Mouse (Mus musculus) spleen, postnatal 10 days (tissue): Measurements from ENCODE around the gene Fam168a.
A peak's percentile ranks its signal among the peaks of the same experiment; 100 is the strongest.

Experiments
- DNase-seq, 2 experiments: peaks; one replicate each; pipeline ENCODE4 v3.0.0; 2021 to 2022; ENCODE audit warnings: low spot score in 2 of 2

Fam168a gene

DNA sequence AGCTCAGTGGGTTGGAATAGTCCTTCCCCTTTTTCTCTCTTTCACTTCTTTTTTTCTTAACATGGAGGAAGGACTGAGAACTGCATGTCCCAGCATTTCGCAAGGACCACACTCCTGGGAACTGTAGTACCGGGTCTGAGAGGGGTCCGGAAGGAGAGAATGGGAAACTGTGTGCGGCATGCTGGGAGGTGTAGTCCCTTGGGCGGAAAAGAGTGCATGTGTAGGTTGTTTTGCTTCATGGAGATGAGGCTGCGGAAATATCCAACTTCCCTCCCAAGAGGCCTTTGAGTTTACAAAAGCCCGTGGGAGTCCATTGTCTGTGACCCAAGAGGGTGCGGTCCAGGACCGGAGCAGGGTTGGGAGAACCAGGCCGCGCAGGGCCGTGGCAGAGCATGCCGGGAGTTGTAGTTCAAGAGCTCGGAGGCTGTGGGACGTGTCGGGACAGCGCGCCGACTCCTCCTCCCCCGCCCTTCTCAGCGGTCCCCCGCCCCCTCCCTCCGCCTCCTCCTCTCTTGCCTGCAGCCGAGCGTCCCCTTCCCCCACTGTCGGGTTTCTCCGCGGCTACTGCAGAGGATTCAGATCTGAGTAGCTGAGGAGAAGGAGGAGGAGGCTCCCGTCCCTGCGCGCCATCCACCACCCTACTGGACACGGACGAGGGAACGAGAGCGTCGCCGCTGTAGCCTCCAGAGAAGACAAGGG is at the start of gene Fam168a:
TSS of gene Fam168a (plus strand) at position 493 of the 699 bp plus-strand sequence.
- DNase-seq, result peak; percentile 85 to 95

DNA sequence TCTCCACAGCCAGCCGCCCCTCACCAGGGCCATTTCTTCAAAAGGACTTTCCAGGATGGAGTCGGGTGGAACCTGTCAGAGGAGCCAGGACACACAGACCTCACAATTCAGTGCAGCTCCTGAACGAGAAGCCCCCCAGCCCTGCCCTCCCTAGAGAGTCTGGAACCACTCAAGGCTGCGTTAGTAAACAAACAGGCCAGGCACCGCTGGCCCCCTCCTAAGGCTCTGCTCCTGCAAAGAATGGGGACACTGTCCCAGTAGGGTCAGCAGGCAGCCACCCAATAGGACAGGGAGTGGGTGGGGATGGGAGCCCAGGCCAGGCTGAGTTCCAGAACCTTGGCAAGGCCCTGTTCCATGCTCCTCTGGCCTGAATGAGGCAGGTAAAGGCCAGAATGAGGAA is 49.7 kb upstream of the Fam168a start:
- no peak for DNase-seq

DNA sequence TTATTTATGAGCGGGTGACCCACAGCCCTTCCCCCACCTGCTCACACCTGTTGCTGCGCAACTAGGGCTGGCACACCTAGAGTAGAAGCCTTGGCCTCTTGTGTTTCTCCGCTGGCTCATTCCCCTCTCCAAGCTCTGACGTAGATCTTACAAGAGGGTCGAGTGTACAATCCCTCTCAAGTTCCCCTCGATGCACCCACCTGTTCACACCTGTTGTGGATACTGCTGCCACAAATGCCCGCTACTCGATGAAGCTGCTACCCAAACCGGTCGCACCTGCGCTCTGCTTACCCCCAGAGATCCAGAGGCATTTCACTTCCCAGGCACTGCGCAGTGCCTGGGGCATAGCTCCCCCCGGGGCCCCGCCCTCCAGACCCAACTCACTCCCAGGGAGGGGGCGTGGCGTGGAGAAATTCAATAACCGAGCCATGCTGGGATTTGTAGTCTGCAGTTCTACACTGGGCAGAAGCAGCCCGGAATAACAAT is 48.3 kb upstream of the Fam168a start:
- DNase-seq, result no peak

DNA sequence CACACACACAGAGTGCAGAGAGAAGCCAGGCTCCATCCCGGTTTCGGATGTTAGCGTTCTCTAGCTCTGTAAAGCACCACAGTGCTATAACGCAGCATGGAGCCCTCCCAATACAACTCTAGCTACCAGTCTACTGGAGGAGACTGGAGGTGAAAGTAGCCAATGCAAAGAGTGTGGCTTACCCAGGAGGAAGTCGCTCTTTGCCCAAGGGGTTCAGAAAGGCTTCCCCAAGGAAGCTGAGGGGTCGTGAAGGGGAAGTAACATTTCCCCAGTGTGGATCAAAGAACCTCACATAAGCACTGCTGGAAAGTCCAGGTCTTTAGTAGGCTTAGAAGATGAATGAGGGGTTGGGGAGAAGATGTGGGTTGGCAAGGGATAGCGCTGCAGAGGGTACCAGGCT is 45.2 kb upstream of the Fam168a start:
- no peak for DNase-seq

DNA sequence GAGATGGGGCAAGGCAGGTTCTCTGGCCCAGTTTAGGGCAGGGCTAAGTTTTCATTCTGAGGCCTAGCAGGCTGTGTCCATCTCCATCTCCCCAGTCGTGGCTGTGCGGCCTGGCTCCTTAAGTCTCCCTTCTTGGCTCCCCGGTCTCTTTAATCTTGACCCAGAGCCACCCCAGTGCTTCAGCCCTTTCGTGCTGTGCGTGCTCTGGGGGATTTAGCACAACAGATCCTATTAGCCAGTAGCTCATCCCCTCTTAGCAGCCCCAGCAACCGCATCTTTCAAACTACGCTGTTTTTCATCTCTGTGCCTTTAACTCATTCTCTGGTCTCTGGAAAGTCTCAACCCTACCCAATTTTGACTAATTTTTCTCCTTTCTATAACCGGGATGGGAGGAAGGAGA is 44.2 kb upstream of the Fam168a start, which contains the start of gene Plekhb1:
TSS of gene Plekhb1 (minus strand) at position 184 of the 400 bp plus-strand sequence.
- no peak for DNase-seq

DNA sequence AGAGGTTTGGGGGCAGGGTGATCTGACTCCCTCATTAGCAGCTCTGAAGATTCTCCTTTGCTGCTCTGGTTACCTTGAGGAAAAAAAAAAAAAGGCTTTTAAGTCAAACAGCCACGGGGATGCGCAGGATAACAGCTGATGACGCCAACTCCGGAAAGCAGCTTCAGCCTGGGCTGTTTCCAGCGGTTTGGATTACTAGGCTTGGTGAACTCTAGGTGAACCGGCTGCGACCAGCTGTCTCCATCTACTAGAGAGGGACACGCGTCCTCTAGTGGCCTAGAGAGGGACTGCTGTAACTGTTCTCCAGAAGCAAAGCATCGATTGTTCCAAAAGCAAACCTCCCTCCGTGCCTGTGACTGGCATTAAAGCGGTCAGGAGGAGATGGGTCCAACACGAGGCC is 43.2 kb upstream of the Fam168a start:
- peak; percentile 75 to 90 for DNase-seq

DNA sequence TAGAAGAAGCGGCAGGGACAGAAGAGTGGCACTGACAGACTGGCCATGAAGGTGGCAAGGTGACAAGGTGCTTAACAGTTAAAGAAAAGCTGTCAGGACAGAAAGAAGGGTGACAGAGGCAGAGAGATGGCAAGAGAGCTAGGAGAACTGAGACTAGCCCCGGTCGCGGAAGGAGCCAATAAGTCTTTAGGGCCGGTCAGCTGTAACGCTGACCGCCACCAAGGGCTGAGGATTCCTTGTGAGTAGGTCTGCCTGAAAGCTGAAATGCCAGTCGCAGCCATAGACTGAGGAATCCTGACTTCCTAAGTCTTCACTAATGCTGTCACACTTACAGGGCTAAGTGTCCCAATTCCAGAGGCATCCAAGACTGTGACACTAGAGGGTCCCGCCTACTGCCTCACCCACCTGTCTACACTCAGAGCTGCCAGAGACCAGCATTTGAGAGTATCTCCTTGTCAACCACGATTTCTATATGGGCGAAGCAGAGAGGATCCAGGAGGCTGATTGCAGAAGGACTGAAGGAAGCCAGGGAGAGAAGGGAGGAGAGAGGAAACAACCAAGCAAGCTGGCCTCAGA is 42.6 kb upstream of the Fam168a start:
- no peak for DNase-seq

DNA sequence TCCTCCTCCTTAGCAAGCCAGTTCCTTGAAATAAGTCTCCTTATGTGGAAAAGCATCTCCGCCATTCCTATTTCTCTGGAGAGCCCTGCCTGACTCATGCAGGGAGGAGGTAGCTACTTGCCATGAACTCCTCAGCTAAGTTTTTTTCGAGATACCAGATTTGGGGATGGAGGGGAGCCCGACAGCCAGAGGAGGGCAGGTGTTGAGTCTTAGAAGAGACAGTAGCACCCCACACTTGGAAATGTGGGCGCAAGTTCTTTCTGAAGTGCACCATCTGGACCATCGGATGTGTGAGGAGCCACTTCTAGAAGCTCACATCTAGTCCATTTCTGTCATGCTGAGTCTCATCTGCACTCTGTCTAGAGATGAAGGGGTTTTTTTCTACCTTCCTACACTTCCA is 35.8 kb upstream of the Fam168a start:
- no peak for DNase-seq

DNA sequence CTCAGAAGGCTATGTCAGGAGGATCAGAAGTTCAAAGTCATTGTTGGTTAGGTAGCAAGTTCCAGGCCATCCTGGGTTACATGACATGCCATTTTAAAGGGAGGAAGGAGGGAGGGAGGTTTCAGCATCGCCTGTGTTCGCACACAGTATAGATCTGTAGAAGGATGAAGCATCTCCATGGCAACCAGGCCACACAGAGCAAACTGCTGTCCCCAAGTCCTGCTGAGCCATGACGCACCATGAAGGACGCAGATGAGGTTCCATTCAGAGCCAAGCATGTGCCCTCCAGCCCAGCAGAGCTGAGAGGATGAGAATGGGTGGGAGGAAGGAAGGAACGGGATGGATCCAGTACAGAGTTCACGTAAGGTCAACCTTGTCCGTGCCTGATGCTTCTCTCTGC is 33.0 kb upstream of the Fam168a start:
- no peak for DNase-seq

DNA sequence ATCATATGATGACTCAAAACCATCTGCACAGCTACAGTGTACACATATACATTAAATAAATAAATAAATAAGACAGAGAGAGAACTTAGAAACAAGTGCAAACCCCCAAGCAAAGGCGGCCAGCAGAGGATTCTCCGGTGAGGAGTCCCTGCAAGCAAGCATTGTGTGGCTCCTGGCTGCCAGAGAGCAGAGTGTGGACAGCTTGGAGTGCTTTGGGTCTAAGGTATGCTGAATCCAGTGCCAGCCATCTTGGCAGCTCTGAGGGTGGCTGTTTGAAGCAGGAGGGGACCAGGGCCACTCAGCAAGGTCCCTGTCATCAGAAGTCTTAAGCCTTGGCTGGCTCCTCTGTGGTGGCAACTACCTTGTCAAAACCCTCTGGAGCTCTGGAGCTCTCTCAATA is 31.5 kb upstream of the Fam168a start:
- DNase-seq, result no peak

DNA sequence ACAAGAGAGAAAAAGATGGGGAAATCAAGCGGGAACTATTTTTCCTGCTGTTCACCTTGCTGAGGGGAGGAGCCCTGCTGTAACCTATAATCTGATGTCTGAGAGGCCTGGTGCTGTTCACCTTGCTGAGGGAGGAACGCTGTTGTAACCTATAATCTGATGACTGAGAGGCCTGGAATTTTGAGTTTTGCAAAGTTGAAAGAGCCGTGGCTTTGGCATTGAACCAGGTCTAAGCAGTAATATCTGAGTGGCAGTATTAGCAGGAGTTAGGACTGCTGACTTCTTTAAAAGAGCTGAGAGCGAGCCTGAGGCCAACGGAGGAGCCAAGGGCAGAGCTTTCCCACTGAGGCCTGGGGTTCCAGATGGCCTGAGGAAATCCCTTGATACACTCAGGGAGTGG is 28.4 kb upstream of the Fam168a start:
- no peak for DNase-seq

DNA sequence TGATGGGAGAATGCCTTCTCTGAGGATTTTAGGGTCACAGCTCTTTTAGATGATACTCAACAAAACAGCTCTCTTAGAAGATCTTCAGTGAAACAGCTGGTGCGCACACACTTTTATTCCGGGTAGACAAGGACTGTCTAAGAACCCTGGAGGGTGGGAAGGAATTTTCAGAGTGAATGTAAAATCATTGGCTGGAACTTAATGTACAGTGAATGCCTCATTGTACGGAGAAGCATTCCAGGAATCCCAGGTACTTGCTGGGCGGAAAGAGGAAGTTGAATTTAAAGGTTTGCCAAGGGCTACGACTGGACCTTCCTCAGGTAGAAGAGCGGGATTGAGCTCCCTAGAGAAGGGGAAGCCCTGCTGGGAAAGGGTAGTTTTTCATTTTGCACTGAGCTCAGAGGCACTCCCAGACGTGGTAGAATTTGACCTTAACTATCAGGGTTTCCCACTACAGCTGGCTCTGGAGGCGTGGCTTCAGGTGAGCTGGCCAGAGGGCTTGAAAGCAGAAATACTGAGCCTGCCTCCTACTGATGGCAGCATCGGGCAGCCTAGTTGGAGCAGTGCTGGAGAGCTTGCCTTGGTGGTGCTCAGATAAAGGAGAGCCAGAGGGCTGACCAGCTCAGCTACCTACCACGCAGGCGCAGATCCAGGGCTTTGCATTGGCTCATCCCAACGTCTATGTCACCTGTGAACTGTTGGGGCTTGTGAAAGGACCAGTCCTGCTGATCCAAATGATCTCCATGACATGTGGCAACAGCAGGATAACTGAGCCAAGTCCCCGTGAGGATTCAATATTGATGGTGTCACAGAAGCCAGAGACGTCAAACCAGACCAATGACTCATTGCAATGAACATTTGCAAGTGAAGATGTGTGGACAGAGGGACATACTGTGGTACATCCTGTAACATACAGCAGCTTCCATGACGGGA is 27.2 kb upstream of the Fam168a start:
- no peak for DNase-seq

DNA sequence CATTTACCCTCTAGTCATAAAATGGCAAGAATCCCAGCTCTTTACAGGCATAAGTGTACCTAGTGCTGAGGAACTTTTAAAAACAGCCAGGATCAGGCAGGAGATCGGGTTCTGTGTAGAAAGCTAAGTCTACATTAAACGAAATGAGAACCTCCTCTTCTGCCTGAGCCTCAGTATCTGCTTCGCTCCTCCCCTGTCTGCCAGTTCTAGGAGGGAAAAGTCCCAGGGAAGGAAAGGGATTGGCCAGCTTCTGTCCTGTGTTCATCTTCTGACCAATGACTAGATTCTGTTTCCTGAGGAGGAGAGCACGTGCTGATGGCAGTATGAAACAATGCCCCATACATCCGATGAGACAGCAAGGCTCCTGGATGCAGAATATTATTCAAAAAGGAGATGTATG is 25.3 kb upstream of the Fam168a start:
- no peak for DNase-seq

DNA sequence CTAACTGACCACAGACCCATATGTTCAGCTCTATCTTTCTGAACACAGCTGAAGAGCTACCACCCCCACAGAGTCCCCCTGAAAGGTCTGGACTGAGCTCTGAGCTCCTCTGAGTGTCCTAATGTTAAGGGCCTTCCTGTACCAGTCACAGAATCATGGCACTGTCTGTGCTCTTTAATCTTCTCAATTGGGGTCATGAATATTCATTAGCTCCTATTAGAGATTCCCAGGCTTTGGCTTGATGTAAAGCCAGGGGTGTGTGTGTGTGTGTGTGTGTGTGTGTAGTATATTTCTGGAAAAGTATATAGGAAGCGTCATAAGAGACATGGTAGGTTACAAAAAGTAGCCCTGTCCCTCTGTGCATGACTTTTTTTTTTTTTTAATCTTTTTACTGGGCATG is 23.2 kb upstream of the Fam168a start:
- no peak for DNase-seq

DNA sequence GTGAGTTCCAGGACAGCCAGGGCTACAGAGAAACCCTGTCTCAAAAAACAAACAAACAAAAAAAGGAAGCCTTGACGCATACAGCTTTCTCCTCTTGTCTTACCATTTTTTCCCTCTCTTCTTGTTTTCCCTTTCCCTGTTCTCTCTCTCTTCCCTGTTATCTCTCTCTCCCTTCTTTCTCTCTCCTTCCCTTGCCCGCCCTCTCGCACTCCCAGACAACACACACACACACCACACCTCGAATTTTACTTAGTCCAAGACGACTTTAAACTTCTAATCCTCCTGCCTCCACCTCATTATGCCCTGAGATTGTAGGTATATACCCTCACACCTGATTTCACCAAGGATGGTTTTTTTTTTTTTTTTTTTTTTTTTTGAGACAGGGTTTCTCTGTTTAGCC is 22.4 kb upstream of the Fam168a start:
- no peak for DNase-seq

DNA sequence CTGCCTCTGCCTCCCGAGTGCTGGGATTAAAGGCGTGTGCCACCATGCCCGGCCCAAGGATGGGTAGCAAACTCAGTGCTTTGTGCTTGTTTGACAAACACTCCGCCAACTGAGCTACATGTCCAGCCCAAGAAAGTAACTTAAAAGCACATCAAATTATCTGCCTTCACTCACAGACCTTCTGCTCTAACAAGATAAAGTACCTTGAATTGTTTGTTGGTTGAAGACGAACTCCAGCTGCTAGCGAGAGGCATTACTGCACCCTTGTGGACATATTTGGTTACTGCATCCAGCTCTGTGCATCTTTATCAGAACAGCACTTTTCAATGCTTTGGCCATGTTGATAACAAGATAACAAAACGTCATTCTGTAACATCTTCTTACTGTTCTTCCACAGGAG is 21.9 kb upstream of the Fam168a start:
- peak; percentile 64 to 81 for DNase-seq

DNA sequence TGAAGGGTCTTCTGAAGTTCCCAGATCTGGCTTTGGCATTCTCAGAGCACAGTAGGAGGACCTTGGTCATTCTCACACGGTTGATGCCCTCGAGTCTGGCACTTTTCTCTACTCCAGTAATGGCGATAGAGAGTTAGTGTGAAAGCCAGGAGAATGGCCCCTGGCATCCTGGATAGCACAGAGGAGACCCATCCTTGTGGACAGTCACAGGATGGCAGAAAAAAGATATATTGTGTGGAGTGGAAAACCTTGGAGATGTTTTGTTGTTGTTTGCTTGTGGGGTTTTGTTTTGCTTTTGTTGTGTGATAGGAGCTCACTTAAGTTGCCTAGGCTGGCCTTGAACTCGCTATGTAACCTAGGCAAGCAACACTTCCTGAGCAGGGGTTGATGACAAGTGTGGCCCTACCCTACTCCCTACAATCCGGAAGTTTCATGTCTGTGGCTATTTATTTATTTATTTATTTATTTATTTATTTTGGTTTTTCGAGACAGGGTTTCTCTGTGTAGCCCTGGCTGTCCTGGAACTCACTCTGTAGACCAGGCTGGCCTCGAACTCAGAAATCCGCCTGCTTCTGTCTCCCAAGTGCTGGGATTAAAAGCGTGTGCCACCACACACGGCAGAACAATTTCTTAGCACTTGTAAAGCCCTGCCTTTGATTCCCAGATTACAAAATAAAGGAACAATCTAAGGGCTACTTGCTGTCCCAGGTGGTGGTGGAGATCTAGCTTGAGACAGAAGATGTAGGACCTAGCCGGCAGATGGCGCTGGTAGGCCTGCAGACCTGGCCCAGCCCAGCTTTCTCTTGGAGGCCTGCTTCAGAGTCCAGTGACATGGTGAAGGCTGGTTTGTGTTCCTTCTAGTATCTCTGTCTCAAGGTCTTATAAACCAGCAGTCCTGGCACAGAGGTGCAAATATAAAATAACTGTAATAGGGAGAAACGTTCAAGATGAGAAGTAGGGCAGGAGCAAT is 21.1 kb upstream of the Fam168a start:
- DNase-seq, result peak; percentile 76 to 91

DNA sequence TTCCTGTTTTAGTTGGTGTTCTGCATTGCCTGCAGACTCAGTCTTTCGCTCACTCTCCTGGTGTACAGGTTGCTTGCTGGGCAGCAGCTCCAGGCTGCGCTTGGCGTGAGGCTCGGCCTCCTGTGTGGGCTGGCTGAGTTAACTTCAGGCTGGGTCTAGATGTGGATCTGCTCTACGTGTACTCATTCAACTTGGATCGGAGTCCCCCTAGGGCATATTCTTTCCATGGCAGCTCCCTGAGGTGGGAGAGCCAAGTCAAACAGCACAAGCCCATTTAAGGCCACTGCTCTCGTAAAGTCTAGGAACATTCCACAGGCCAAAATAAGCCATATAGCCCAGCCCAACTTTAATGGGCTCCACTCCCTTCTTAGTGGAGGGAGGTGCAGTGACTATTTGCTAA is 18.0 kb upstream of the Fam168a start:
- no peak for DNase-seq

DNA sequence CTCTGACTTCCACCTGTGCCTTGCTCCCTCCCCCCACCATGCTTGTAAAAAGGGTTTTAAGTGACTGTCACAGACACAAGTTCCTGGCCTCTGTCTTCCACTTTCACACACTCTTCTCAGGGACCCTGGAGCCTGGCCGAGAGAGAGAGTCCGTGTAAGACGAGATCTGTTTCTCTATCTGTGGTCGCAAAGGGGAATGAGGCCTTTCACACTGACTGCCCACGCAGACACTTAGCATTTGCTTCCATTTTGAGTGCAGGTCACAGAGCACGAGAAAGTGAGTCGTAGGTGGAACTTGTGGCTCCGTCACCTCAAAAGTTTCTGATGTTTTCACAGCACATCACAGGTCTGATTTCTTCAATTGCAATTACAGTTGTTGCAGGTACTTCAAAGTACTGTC is 13.2 kb upstream of the Fam168a start:
- DNase-seq, result no peak

DNA sequence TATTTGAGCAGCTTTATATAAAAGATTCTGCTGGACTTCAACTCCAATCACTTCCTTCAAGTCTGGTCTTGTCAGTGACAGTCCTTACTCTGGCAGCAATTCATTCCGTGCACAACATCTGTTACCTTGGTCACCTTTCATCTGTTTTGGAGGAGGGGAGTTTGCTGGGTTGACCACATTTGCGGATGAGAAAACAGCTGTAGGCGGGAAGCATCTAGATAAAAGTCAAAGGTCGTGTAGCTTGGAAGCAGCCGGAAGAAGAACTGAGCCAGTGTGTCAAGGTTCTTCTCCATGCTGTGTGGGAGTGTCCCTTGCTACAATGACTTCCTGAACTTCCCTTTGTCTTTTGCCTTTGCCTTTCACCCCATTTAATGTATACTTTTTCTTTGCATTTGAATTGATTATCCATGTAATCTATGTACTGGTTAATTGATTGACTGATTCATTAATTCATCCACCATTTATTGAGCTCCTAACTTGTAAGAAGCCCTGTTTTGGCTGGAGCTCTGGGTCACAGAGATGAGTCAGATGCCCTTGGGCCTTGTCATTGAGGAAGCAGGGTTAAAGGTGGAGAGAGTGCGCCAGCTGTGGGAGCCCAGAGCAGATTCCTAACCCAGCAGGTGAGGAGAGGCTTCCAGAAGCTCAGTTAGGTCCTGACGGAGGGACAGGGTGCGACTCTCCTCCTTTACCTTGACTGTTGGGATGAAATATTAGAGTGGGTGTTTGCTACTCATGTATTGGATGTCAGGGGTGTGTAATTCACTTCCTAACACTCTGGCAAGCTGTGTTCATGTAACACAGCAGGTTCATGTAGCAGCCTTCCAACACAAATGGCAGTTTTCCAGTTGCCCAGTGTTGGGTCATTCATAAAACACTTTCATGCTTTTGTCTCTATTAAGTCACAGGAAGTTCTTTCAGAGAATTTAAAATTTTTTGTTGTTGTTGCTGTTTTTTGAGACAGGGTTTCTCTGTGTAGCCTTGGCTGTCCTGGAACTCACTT is 6.4 kb upstream of the Fam168a start:
- DNase-seq, result no peak
